Mouse (Mus musculus) spleen, adult 2 months (tissue): Measurements from ENCODE around the gene Naaa. TPM values are rescaled to one million over a fixed set of nuclear protein-coding genes. Genes with fewer than 3 reads are reported as not detected.
A peak's percentile ranks its signal among the peaks of the same experiment; 100 is the strongest.

Experiments used
- DNase-seq, 2 experiments: peaks; one replicate each; pipeline versions ENCODE4 v3.0.0 to v3.0.0-alpha.2; 2012 to 2021; ENCODE audit warnings: low spot score in 2 of 2, low read depth in 1 of 2
- H3K27ac ChIP-seq: fragments of 200-500 bp; 2 replicates; pipeline ENCODE4 v1.5.1; 2012; ENCODE audit warnings: low read length, inconsistent platforms; ENCODE audit not compliant: insufficient read depth
- H3K27me3 ChIP-seq: fragments of 200-500 bp; 2 replicates; pipeline ENCODE4 v1.6.1; 2012; ENCODE audit warnings: mild to moderate bottlenecking, moderate library complexity, low read length, inconsistent platforms; ENCODE audit not compliant: control insufficient read depth, insufficient read depth
- H3K36me3 ChIP-seq: fragments of 200-500 bp; 2 replicates; pipeline ENCODE4 v1.6.1; 2012; ENCODE audit warnings: mild to moderate bottlenecking, low read length, inconsistent platforms; ENCODE audit not compliant: control insufficient read depth, insufficient read depth
- H3K4me1 ChIP-seq: fragments of 200-500 bp; 2 replicates; pipeline ENCODE4 v1.6.1; 2011; ENCODE audit warnings: inconsistent platforms; ENCODE audit not compliant: control insufficient read depth, insufficient read depth, insufficient read length
- H3K4me3 ChIP-seq: fragments of 200-500 bp; 2 replicates; pipeline ENCODE4 v1.5.1; 2011; ENCODE audit warnings: mild to moderate bottlenecking, inconsistent platforms; ENCODE audit not compliant: insufficient read depth, insufficient read length; ENCODE audit errors: extremely low read depth
- CTCF ChIP-seq: fragments of 200-500 bp; IDR thresholded peaks from 2 replicates; pipeline ENCODE4 v1.5.1; 2011; ENCODE audit warnings: mild to moderate bottlenecking, inconsistent platforms; ENCODE audit not compliant: insufficient read depth, insufficient read length, insufficient replicate concordance; ENCODE audit errors: extremely low read depth
- POLR2A ChIP-seq: fragments of 200-500 bp; IDR thresholded peaks from 2 replicates; pipeline ENCODE4 v1.6.1; 2011; ENCODE audit warnings: low read depth, low read length, inconsistent platforms
- WGBS: fragments of 180-500 bp; shearing (Covaris S2); methylation state at CpG from one replicate; pipeline ENCODE4 v1.1.7; 2018; 5-methylcytosine and 5-hydroxymethylcytosine counted together
- polyA plus RNA-seq: library from polyadenylated mRNA; depleted of rRNA; stranded (reverse); fragments of >200 nt; gene quantifications from 2 replicates; pipeline ENCODE4 v1.2.3, GENCODE M21; 2012

The Naaa gene
- polyA plus RNA-seq, 1 experiment, result 65.5 TPM

DNA sequence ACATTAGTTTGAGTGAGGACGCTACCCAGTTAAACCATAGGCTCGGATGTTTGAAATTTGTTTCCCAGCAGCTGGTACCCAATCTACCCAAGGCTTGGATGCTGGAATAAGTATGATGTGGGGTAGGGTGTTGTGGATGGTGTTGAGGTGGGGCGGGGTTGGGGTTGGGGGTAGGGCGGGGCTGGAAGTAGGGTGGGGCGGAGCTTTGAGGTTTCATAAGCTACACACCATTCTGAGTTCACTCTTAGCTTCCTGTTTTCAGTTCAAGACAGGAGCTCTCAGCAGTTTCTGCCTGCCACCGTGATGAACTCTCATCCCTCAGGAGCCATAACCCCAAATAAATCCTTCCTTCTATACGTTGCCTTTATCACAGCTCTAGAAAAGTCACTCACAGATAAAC is 40.1 kb upstream of the Naaa start:
- H3K4me3 ChIP-seq, result no peak overlapping the region
- WGBS, result 78% methylated on average over 7 of the region's 7 CpGs
- H3K4me1 ChIP-seq, result no peaks in the 10 kb centered on the region
- DNase-seq, result peak in 1 of 2 experiments; percentile 18
- TF ChIP-seq CTCF (no peak), POLR2A (no peak)
- no peak overlapping the region for H3K27ac ChIP-seq
- H3K27me3 ChIP-seq, result no peaks in the 10 kb centered on the region
- no peaks in the 10 kb centered on the region for H3K36me3 ChIP-seq

DNA sequence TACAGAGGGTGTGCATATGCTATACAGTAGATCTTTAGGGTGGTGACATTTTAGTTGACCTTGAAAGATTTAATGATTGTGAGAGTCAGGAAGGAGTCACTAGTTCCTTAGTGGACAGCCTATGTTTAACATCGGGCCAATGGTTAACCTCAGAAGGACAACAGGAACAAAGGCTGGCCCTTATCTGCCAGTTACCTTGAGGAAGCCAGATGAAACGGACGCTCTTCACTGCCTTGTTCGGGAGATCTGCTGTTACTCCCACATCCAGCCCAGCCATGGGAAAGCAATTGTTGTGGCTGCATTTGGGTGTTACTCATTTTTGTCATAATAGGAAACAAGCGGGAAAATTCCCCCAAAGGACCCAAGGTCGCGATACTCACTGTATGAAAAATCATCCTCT is 35.8 kb upstream of the Naaa start:
- Histone ChIP-seq H3K36me3 (no peaks in the 10 kb centered on the region), H3K27me3 (no peaks in the 10 kb centered on the region), H3K4me1 (peaks cover 6% of the 10 kb centered on the region), H3K4me3 (no peak overlapping the region), H3K27ac (no peak overlapping the region)
- 59% methylated on average over 7 of the region's 7 CpGs for WGBS
- TF ChIP-seq CTCF (no peak), POLR2A (no peak)
- no peak for DNase-seq

DNA sequence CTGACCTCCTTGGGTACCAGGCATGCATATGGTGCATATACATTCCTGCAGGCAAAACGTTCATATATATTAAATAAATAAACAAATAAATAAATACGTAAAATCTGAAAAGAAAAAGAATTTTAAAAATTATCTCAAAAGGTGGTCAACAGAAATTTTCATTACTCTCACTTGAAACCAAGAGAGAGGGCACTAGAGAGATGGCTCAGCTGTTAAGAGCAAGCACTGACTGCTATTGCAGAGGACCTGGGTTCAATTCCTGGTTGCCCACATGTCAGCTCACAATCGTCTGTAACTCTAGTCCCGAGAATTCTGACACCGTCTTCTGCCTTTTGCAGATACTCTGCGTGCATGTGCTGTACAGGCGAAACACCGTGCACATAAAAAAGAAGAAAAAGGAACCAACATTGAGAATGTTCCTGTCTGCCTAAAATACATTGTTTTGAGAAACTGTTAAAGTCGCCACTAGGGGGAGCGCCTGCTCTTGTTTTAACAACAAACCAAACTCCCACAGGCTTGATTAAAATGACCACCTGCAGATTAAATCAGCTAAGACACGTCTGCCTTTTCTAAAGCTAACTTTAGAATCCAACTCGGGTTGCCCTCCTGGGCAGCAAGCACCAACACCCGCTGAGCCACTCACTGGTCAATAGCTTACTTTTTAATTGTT is 34.2 kb upstream of the Naaa start:
- Histone ChIP-seq H3K27me3 (no peaks in the 10 kb centered on the region), H3K36me3 (no peaks in the 10 kb centered on the region), H3K4me3 (no peak overlapping the region), H3K27ac (no peak overlapping the region), H3K4me1 (peaks cover 7% of the 10 kb centered on the region)
- WGBS, result 13% methylated on average over 13 of the region's 13 CpGs
- DNase-seq, result peak; percentile 79 to 85
- TF ChIP-seq POLR2A (no peak), CTCF (peak; percentile 32; the same call in 1 of the 2 replicates)

DNA sequence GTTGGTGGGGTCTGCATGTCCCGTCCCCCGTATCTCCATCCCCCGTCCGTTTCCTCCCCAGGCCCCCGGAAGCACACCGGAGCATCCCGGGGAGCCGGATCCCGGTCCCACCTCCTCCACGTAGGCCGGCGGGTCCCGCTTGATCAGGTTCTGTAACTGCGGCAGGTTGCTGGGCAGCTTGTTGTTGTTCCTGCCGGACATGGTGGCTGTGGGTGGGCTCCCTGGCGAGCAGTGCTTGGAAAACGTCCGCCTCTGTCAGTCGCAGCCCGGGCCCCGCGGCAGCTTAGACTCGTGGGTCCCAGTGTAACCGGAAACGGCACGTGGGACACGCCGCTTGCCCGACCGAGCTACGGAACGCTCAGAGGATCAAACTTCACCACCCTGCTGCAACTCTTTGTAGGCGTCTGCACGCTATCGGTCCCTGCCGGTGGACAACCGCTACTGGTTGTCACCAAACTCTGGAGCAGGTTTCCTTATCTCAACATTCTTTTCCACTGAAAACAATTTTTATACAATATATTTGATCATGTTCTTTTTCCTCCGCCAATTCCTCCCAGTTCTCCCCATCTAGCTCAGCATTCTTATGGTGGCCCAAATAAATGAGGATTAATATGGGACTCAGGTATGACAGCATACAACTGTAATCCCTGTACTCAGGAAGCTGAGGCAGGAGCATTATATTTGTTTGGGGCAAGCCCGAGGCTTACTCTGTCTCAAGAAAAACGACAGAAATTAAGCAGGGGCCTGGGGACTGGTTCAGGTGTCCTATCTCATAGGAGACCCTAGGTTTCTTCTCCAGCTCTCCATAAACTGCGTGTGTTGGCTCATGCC is 31.9 kb upstream of the Naaa start, which contains the start of gene Sdad1:
TSS of gene Sdad1 (minus strand) at position 799 of the 831 bp plus-strand sequence.
- peaks cover 7% of the 10 kb centered on the region for H3K4me1 ChIP-seq
- peak; percentile 87 to 93 for DNase-seq
- peaks cover 5% of the 10 kb centered on the region for H3K36me3 ChIP-seq
- TF ChIP-seq CTCF (peak; percentile 50; the same call in 1 of the 2 replicates), POLR2A (peak; percentile 23; the same call in 1 of the 2 replicates)
- H3K4me3 ChIP-seq, result peak within 1 kb of the TSS; percentile 81
- H3K27me3 ChIP-seq, result no peaks in the 10 kb centered on the region
- H3K27ac ChIP-seq, result no peak within 1 kb of the TSS
- WGBS, result 3% methylated on average over 41 of the region's 41 CpGs

DNA sequence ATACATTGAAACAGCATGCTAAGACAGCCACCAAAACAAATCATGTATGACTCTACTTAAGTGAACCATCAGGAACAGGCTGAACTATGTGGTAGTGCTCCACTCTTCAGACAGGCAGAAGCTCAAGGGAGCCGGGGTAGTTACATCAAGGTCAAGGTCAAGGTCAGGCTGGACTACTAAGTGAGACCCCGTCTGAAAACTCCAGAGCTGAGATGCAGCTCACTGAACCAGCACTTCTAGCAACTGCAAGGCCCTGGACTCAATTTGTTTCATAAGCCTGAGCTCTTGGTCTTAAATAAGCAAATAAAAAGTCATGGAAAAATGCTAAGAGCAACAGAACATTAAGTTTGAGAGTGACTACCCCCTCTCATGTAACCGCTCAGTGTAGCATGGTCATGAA is 26.3 kb upstream of the Naaa start:
- 91% methylated on average over 3 of the region's 3 CpGs for WGBS

DNA sequence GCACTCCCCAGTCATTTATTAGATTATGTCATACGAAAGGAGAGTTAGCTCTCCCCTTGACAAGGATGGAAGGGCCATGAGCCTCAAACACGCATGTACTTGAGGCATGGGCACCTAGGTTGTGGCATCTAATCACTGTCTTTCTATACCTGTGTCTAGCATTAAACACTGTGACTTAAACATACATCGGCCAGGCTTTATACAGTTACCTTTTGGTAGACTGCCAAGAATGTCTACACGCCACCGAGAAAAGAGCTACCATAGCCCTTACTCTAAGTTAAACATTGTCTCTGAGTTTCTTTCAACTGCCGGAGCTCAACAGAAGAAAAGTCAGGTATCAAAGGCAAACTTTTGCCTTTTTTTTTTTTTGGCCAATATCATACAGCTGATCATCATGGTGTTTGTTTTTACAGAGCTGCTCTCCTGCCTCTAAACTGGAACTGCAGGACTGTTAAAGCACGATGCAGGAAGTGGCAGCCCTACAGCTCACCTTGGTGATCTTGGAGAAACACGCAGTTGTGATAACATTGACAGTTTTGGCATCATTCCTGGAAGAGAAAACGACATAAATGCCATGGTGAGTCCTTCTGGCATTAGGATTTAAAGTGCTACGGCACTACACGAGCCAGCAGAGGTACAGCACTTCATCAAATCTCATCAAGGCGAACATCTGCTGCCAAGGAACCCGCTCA is 24.3 kb upstream of the Naaa start:
- no peaks in the 10 kb centered on the region for H3K27me3 ChIP-seq
- TF ChIP-seq CTCF (no peak), POLR2A (no peak)
- H3K4me3 ChIP-seq, result no peak overlapping the region
- H3K36me3 ChIP-seq, result peaks cover 48% of the 10 kb centered on the region
- H3K27ac ChIP-seq, result no peak overlapping the region
- no peak for DNase-seq
- 91% methylated on average over 13 of the region's 13 CpGs for WGBS
- no peaks in the 10 kb centered on the region for H3K4me1 ChIP-seq

More for the DNA sequence above, 26.3 kb upstream of the Naaa start:
- no peak for DNase-seq
- H3K4me1 ChIP-seq, result peaks cover 5% of the 10 kb centered on the region
- no peak overlapping the region for H3K27ac ChIP-seq
- H3K4me3 ChIP-seq, result no peak overlapping the region
- peaks cover 44% of the 10 kb centered on the region for H3K36me3 ChIP-seq
- TF ChIP-seq CTCF (no peak), POLR2A (no peak)
- no peaks in the 10 kb centered on the region for H3K27me3 ChIP-seq
